Mouse (Mus musculus) forebrain, embryonic 16.5 days (tissue): Measurements from ENCODE around the gene Siae. TPM values are rescaled to one million over a fixed set of nuclear protein-coding genes. Genes with fewer than 3 reads are reported as not detected.

Source experiments
- ATAC-seq: fragments of 200-750 bp; cut with Nextera tagmentation; 2 replicates; pipeline ENCODE4 v1.8.0; 2017; ENCODE audit warnings: mild to moderate bottlenecking, moderate library complexity
- H3K27ac ChIP-seq: fragments of 300-500 bp; sonication (generic); 2 replicates; pipeline ENCODE4 v1.5.1; 2014; ENCODE audit warnings: low read length, control low read depth
- H3K27me3 ChIP-seq: fragments of 300-500 bp; sonication (generic); replicated peaks from 2 replicates; pipeline ENCODE4 v1.6.1; 2014; ENCODE audit warnings: low read length; ENCODE audit not compliant: control insufficient read depth, insufficient read depth
- H3K36me3 ChIP-seq: fragments of 300-500 bp; sonication (generic); 2 replicates; pipeline ENCODE4 v1.6.1; 2014; ENCODE audit not compliant: control insufficient read depth, insufficient read depth
- H3K4me1 ChIP-seq: fragments of 300-500 bp; sonication (generic); replicated peaks from 2 replicates; pipeline ENCODE4 v1.6.1; 2014; ENCODE audit warnings: low read length; ENCODE audit not compliant: control insufficient read depth, insufficient read depth
- H3K4me2 ChIP-seq: fragments of 300-500 bp; sonication (generic); 2 replicates; pipeline ENCODE4 v1.6.1; 2014; ENCODE audit warnings: mild to moderate bottlenecking, low read length, control low read depth
- H3K4me3 ChIP-seq: fragments of 300-500 bp; sonication (generic); replicated peaks from 2 replicates; pipeline ENCODE4 v1.5.1; 2014; ENCODE audit warnings: mild to moderate bottlenecking, low read length, control low read depth
- H3K9ac ChIP-seq: fragments of 300-500 bp; sonication (generic); replicated peaks from 2 replicates; pipeline ENCODE4 v1.6.1; 2014; ENCODE audit warnings: low read depth, low read length, control low read depth
- H3K9me3 ChIP-seq: fragments of 300-500 bp; sonication (generic); 2 replicates; pipeline ENCODE4 v1.6.1; 2016; ENCODE audit warnings: low read length; ENCODE audit not compliant: control insufficient read depth
- WGBS: fragments of 180-500 bp; shearing (Covaris S2); extraction: QIAGEN DNeasy Blood & Tissue Kit; methylation state at CpG from one replicate; pipeline ENCODE4 v1.1.7; 2014; 5-methylcytosine and 5-hydroxymethylcytosine counted together
- polyA plus RNA-seq: library from polyadenylated mRNA; unstranded; fragments of >200 nt; fragmentation: Nextera tagmentation; extraction: Ambion mirVana; gene quantifications from 2 replicates; pipeline ENCODE4 v1.2.1, GENCODE M21; 2015

Siae gene
- polyA plus RNA-seq, 1 experiment from 2014 or later: 9.2 TPM

DNA sequence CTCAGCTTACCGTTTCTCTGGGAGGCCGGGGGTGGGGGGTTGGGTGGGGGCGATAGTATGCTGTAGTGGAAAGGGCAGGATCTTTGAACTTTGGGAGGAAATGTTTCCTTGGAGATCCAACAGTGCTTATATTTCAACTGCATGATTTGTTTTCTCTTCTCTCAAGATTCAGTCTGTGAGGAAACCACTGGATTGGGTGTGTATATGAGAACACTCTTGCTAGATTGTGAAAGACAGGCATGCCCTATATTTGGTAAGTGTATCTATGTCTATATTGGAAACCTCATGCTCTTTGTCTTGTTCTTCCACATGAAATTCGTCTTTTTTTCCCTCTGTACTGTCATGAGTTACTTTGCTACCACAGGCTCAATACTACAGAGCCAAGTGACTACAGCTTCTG lies 114.2 kb downstream of the Siae start:
- Histone ChIP-seq H3K36me3 (no peaks in the 10 kb centered on the region), H3K27me3 (no peaks in the 10 kb centered on the region), H3K9me3 (no peaks in the 10 kb centered on the region), H3K4me2 (no peak overlapping the region), H3K27ac (no peak overlapping the region), H3K4me3 (no peak overlapping the region), H3K4me1 (no peaks in the 10 kb centered on the region), H3K9ac (no peak overlapping the region)
- WGBS: 85% methylated on average over 4 of the region's 4 CpGs
- ATAC-seq: no peak

DNA sequence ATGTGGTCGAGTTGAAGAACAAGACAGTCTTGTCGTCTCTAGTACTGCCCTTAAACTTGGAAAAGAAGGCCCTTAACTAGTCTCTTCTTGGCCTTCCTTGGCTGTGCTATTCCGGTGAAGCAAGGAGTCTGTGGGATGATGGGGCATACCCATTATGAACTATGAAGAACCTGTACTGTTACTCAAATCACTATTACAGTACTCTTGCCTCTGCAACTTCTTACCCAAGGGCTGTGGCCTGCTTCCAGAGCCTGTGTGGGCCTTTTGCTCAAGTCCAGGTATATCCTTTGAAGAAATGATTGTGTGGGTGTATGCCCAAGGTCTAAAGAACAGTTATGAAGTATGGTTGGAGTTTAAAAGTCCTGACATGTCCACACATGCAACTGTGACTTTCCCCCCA lies 114.8 kb downstream of the Siae start:
- Histone ChIP-seq H3K4me3 (no peak overlapping the region), H3K27ac (no peak overlapping the region), H3K36me3 (no peaks in the 10 kb centered on the region), H3K9me3 (no peaks in the 10 kb centered on the region), H3K4me1 (no peaks in the 10 kb centered on the region), H3K9ac (no peak overlapping the region), H3K27me3 (no peaks in the 10 kb centered on the region), H3K4me2 (no peak overlapping the region)
- WGBS: 84% methylated on average over 3 of the region's 3 CpGs
- no peak for ATAC-seq

DNA sequence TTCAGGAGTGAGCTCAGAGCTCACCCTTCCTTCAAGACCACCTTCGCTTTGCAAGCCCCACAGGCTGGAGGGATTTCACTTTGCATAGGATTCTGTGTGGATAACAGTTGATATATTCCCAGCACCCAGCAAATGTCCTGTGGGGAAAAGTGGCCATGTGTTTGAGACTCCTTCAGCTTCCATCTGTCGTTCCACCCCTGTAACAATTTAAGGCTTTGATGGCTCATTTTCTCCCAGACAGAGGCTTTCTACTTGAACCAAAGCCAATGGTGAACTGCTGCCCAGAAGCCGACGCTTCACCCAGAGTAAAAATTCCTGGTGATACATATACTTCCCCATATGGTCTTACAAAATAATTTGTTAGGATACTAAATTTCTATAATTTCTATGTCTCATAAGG lies 119.8 kb downstream of the Siae start:
- no peak overlapping the region for H3K4me3 ChIP-seq
- ATAC-seq: no peak
- no peaks in the 10 kb centered on the region for H3K36me3 ChIP-seq
- H3K4me1 ChIP-seq: no peaks in the 10 kb centered on the region
- no peak overlapping the region for H3K9ac ChIP-seq
- H3K9me3 ChIP-seq: no peaks in the 10 kb centered on the region
- 57% methylated on average over 4 of the region's 4 CpGs for WGBS
- H3K27me3 ChIP-seq: no peaks in the 10 kb centered on the region
- H3K4me2 ChIP-seq: no peak overlapping the region
- no peak overlapping the region for H3K27ac ChIP-seq

DNA sequence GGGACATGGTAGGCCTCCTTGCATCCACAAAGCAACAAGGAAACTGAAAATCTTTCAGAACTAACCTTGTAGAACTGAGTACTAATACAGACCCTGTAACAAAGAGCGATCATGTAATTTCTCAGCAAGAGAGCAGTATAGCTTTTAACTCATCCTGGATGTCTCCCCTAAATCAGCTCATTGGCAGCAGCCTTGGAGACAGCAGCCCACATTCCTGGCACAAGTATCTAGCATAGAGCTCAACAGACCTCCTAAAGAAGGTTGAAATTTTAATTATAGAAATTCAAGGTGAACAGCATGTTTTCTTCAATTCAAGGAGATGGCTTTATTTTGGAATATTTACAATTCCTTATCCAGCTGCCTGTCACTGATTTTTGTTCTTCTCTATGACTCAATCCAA lies 125.6 kb downstream of the Siae start:
- H3K27me3 ChIP-seq: no peaks in the 10 kb centered on the region
- no peaks in the 10 kb centered on the region for H3K36me3 ChIP-seq
- no peak overlapping the region for H3K27ac ChIP-seq
- no peaks in the 10 kb centered on the region for H3K9me3 ChIP-seq
- H3K4me1 ChIP-seq: no peaks in the 10 kb centered on the region
- WGBS: 96% methylated on average over 1 of the region's 1 CpGs
- H3K4me3 ChIP-seq: no peak overlapping the region
- no peak overlapping the region for H3K4me2 ChIP-seq
- ATAC-seq: no peak
- no peak overlapping the region for H3K9ac ChIP-seq

DNA sequence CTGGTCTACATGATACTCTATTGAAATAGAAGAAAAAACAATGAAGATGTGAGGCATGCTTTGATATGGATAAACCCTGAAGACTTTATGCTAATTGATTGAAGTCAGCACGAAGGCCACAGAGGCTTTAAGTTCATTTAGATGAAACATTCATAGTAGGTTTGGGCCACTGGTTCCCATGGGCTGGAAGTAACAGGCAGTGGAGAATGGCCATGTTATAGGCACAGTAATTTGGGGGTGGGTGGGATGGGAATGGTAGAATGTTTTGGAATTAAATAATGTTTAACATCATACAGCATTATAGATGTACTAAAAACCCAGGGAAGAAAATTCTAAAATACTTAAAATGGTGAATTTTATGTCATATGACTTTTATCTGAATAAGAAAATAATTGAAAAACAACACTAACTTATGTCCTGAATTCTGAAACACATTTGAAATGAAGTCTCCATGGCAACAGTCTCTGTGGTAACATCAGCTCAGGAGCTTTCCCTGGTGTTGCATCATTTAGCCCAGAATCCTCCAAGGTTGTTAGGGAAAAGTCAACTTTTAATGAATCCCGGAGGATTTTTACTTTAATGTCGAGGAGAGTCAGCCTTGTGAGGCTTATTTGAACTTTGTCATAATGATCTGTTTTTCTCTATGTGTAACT lies 131.9 kb downstream of the Siae start:
- Histone ChIP-seq H3K4me1 (no peaks in the 10 kb centered on the region), H3K27me3 (no peaks in the 10 kb centered on the region), H3K9ac (no peak overlapping the region), H3K4me3 (no peak overlapping the region), H3K27ac (no peak overlapping the region), H3K36me3 (no peaks in the 10 kb centered on the region), H3K4me2 (no peak overlapping the region), H3K9me3 (no peaks in the 10 kb centered on the region)
- ATAC-seq: peak; percentile 80
- WGBS: 63% methylated on average over 3 of the region's 3 CpGs

DNA sequence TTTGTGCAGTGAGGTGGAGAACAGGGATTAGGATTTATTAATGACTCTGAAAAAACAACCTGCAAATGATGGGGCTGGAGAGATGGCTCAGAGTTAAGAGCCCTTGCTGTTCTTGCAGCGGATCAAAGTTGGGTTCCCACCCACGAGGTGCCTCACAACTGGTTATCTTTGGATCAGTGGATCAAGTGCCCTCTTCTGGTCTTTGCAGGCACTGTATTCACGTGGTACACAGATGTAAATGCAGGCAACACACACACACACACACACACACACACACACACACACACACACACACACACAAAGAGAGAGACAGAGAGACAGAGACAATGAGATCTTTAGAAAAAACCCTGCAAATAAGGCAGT lies 132.4 kb downstream of the Siae start:
- WGBS: 30% methylated on average over 3 of the region's 3 CpGs
- H3K27ac ChIP-seq: no peak overlapping the region

DNA sequence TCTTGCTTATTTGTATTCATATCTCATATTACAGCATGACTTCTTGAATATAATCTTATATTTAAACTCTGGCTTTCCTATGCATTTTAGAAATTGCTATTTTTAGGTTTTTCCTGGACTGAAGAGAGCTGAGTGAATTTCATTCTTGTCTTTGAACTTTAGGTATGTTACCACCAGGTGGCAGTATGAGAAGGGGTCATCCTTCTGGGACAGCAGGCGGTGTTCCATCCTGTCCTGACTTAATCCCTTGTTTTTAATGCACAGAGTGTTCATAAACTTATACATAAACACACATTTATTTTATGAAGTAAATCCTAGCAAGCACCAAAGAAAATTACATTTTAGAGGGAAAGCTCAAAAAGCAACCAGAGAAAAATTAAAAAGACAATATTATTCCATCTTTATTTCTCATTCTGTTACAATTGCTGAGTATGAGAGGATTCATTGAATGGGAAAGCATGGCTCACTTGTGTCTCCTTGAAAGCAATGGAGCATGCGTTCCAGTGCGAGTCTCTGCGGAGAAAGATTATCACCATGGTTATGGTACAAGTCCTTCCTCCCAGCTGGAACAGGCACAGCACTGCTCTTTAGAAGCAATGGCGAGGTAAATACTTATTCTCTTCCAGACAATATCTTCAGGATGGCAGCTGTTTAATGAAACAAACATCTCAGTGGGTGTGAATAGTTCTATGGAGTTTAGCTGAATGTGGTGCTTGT lies 134.6 kb downstream of the Siae start:
- Histone ChIP-seq H3K9me3 (no peaks in the 10 kb centered on the region), H3K4me2 (no peak overlapping the region), H3K36me3 (no peaks in the 10 kb centered on the region), H3K27me3 (no peaks in the 10 kb centered on the region), H3K4me3 (no peak overlapping the region), H3K4me1 (no peaks in the 10 kb centered on the region), H3K9ac (no peak overlapping the region), H3K27ac (no peak overlapping the region)
- ATAC-seq: no peak
- 32% methylated on average over 5 of the region's 5 CpGs for WGBS

More for the DNA sequence above, 132.4 kb downstream of the Siae start:
- Histone ChIP-seq H3K4me2 (no peak overlapping the region), H3K4me3 (no peak overlapping the region), H3K4me1 (no peaks in the 10 kb centered on the region), H3K36me3 (no peaks in the 10 kb centered on the region), H3K9me3 (no peaks in the 10 kb centered on the region), H3K27me3 (no peaks in the 10 kb centered on the region), H3K9ac (no peak overlapping the region)
- ATAC-seq: peak; percentile 54

Other genes starting within 250 kb of the Siae start
- gene Ccdc15, start 207.3 kb upstream of the Siae start, polyA plus RNA-seq: 8.3 and 9.9 TPM in 2 replicates
- gene Hepacam, start 188.3 kb upstream of the Siae start, polyA plus RNA-seq: 6.3 and 6.6 TPM in 2 replicates
- gene Robo4, start 153.8 kb upstream of the Siae start, polyA plus RNA-seq: 4.5 and 4.6 TPM in 2 replicates
- gene Robo3, start 122.5 kb upstream of the Siae start, polyA plus RNA-seq: 1.1 and 3.3 TPM in 2 replicates
- 34.0 and 34.8 TPM in 2 replicates for gene Msantd2, start 66.4 kb upstream of the Siae start, polyA plus RNA-seq
- 42.4 and 44.6 TPM in 2 replicates for gene Esam, start 27.6 kb upstream of the Siae start, polyA plus RNA-seq
- 0.86 and 0.89 TPM in 2 replicates for gene Vsig2, start 16.4 kb upstream of the Siae start, polyA plus RNA-seq
- 19.0 and 25.9 TPM in 2 replicates for gene Nrgn, start 2.8 kb upstream of the Siae start, polyA plus RNA-seq
- gene Spa17, start 58.0 kb downstream of the Siae start, polyA plus RNA-seq: 6.1 and 6.9 TPM in 2 replicates
- 79.2 and 80.7 TPM in 2 replicates for gene Tbrg1, start 101.6 kb downstream of the Siae start, polyA plus RNA-seq
- 0.96 TPM in 1 of 2 replicates, not detected in the other for gene Panx3, start 113.5 kb downstream of the Siae start, polyA plus RNA-seq
- not detected in 2 replicates for gene Olfr160, start 160.6 kb downstream of the Siae start, polyA plus RNA-seq
- gene Olfr874, start 189.4 kb downstream of the Siae start, polyA plus RNA-seq: not detected in 2 replicates
- not detected in 2 replicates for gene Olfr875, start 216.2 kb downstream of the Siae start, polyA plus RNA-seq
- not detected in 2 replicates for gene Olfr876, start 247.3 kb downstream of the Siae start, polyA plus RNA-seq